Mouse (Mus musculus) neural tube, embryonic 12.5 days (tissue): Measurements from ENCODE around the gene Soga1. TPM values are rescaled to one million over a fixed set of nuclear protein-coding genes. Genes with fewer than 3 reads are reported as not detected.

Source experiments
- ATAC-seq: fragments of 200-750 bp; cut with Nextera tagmentation; 2 replicates; pipeline ENCODE4 v1.8.0; 2017; ENCODE audit warnings: low read depth, mild to moderate bottlenecking, moderate TSS enrichment, moderate library complexity; ENCODE audit not compliant: low FRiP score
- H3K27ac ChIP-seq: fragments of 300-500 bp; sonication (generic); 2 replicates; pipeline ENCODE4 v1.5.1; 2016
- H3K27me3 ChIP-seq: fragments of 300-500 bp; sonication (generic); replicated peaks from 2 replicates; pipeline ENCODE4 v1.6.1; 2016; ENCODE audit warnings: mild to moderate bottlenecking
- H3K36me3 ChIP-seq: fragments of 300-500 bp; sonication (generic); 2 replicates; pipeline ENCODE4 v1.6.1; 2016; ENCODE audit warnings: mild to moderate bottlenecking
- H3K4me1 ChIP-seq: fragments of 300-500 bp; sonication (generic); 2 replicates; pipeline ENCODE4 v1.6.1; 2016
- H3K4me2 ChIP-seq: fragments of 300-500 bp; sonication (generic); replicated peaks from 2 replicates; pipeline ENCODE4 v1.6.1; 2016; ENCODE audit warnings: mild to moderate bottlenecking
- H3K4me3 ChIP-seq: fragments of 300-500 bp; sonication (generic); 2 replicates; pipeline ENCODE4 v1.5.1; 2016
- H3K9ac ChIP-seq: fragments of 300-500 bp; sonication (generic); 2 replicates; pipeline ENCODE4 v1.6.1; 2016; ENCODE audit warnings: mild to moderate bottlenecking
- H3K9me3 ChIP-seq: fragments of 300-500 bp; sonication (generic); 2 replicates; pipeline ENCODE4 v1.6.1; 2016; ENCODE audit warnings: mild to moderate bottlenecking
- WGBS: fragments of 180-500 bp; shearing (Covaris S2); methylation state at CpG from one replicate; pipeline ENCODE4 v1.1.7; 2016; 5-methylcytosine and 5-hydroxymethylcytosine counted together
- polyA plus RNA-seq: library from polyadenylated mRNA; unstranded; fragments of >200 nt; fragmentation: Nextera tagmentation; extraction: Ambion mirVana; gene quantifications from 2 replicates; pipeline ENCODE4 v1.2.1, GENCODE M21; 2016

The Soga1 gene
- polyA plus RNA-seq, 1 experiment from 2014 or later = 6.1 TPM

DNA sequence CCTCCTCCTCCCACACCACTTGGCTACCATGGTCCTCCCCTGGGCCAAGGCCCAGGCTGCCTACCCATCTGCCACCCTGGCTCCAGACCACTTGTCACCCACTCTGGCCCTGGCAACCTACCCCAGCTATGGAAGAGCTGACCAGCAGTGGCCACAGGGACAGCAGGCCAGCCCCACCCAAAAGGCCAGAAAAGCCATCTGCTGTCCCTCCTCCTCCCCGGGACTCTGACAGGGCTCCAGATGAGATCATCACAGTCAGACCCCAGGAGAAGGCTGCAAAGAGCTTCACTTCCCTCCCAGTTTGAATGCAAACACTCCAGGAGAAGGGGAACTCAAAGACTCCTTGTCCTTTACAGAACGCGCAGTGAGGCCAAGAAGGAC is 9.7 kb downstream of the Soga1 start:
- ATAC-seq = no peak
- Histone ChIP-seq H3K4me1 (peaks cover 82% of the 10 kb centered on the region), H3K9ac (0 out of 2 replicates have a peak overlapping the region, but pooled peaks have one; percentile 38), H3K27me3 (no peaks in the 10 kb centered on the region), H3K27ac (no peak overlapping the region), H3K36me3 (peaks cover 23% of the 10 kb centered on the region), H3K4me2 (no peak overlapping the region; the same call in 1 of the 2 replicates), H3K4me3 (no peak overlapping the region), H3K9me3 (no peaks in the 10 kb centered on the region)
- WGBS = 67% methylated on average over 3 of the region's 3 CpGs

DNA sequence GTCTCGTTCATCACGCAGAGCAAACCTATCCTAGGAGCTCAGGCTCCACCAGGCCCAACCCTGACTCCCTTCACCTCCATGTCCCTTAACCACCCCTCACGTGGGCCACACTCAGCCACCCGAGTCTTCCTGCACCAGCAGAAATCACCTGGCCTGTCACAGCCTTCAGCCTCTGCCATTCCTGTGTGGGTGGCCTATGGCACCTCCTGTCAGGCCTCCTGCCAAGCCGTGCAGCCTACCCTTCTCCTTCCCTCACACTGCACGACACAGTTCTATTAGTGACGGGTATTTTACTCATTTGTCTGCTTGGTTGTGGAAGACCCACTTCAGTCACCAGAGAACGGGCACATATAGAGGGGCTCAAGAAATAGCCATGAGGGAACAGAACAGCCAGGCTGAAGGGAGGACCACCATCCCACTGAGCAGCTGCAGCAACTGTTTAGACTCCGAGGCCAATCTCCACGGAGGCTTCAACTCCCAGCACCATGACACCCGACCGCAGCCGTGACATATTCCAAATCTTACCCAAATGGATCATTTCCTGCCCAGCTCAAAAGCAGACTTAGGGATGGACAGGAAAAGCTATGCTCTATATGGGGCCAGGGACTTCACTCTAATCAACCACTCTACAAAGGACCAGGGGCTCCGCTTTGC is 10.2 kb downstream of the Soga1 start:
- Histone ChIP-seq H3K4me2 (no peak overlapping the region), H3K9me3 (no peaks in the 10 kb centered on the region), H3K36me3 (peaks cover 28% of the 10 kb centered on the region), H3K4me1 (peaks cover 82% of the 10 kb centered on the region), H3K27ac (no peak overlapping the region), H3K9ac (no peak overlapping the region), H3K4me3 (no peak overlapping the region), H3K27me3 (no peaks in the 10 kb centered on the region)
- ATAC-seq = no peak
- 75% methylated on average over 14 of the region's 14 CpGs for WGBS

DNA sequence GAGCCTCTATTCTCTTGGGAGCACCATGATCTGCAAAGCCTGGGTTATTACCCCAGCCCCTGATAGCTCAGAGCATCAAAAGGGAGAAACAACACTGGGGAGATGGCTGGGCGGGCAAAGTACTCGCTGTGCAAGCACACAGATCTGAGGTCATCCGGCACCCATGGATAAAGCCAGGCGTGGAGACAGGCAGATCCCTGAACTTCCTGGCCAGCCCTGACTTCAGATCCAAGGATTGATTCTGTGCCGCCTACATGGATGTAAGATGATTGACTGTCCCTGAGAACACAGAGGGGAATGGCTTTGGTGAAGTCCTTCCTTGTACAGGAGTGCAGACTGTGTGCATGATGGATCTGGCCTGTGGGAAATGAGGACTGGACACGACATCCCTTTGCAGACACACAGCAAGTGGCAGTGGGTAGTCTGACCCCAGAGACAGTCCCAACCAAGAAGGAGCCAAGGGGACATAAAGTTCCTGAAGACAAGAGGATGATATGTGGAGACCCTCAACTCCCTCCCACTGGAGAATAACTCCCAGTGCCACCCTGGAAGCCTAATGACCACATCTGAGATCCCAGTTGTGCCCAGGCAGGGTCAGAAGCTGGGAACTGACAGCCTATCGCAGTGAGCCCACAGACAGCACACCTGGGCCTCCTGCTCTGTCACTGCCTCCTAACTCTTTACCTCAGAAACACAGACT is 12.2 kb downstream of the Soga1 start:
- H3K27ac ChIP-seq = no peak overlapping the region
- no peak overlapping the region for H3K4me2 ChIP-seq
- no peak overlapping the region for H3K9ac ChIP-seq
- H3K36me3 ChIP-seq = peaks cover 14% of the 10 kb centered on the region
- no peak overlapping the region for H3K4me3 ChIP-seq
- H3K4me1 ChIP-seq = peaks cover 79% of the 10 kb centered on the region
- WGBS = 77% methylated on average over 7 of the region's 7 CpGs
- ATAC-seq = no peak
- no peaks in the 10 kb centered on the region for H3K9me3 ChIP-seq
- H3K27me3 ChIP-seq = no peaks in the 10 kb centered on the region

DNA sequence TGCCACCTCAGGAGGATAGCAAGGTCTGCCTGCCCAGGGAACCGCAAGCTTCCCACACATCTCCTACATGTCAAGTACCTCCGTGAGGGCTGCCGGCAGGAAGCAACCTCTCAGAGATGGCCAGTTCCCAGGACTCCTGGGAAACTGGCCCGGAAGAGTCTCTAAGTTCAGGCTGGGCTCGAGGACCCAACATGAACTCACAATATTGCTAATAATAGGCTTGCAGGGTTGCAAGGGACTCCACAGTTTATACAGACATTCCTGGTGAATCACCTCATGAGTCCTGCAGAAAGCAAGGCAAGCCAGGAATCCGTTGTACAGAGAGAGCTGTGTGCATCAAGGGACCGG is 13.2 kb downstream of the Soga1 start:
- Histone ChIP-seq H3K4me1 (peaks cover 68% of the 10 kb centered on the region), H3K4me3 (no peak overlapping the region), H3K36me3 (peaks cover 14% of the 10 kb centered on the region), H3K9me3 (no peaks in the 10 kb centered on the region), H3K9ac (no peak overlapping the region), H3K27me3 (no peaks in the 10 kb centered on the region), H3K4me2 (no peak overlapping the region), H3K27ac (no peak overlapping the region)
- 87% methylated on average over 7 of the region's 7 CpGs for WGBS
- no peak for ATAC-seq

DNA sequence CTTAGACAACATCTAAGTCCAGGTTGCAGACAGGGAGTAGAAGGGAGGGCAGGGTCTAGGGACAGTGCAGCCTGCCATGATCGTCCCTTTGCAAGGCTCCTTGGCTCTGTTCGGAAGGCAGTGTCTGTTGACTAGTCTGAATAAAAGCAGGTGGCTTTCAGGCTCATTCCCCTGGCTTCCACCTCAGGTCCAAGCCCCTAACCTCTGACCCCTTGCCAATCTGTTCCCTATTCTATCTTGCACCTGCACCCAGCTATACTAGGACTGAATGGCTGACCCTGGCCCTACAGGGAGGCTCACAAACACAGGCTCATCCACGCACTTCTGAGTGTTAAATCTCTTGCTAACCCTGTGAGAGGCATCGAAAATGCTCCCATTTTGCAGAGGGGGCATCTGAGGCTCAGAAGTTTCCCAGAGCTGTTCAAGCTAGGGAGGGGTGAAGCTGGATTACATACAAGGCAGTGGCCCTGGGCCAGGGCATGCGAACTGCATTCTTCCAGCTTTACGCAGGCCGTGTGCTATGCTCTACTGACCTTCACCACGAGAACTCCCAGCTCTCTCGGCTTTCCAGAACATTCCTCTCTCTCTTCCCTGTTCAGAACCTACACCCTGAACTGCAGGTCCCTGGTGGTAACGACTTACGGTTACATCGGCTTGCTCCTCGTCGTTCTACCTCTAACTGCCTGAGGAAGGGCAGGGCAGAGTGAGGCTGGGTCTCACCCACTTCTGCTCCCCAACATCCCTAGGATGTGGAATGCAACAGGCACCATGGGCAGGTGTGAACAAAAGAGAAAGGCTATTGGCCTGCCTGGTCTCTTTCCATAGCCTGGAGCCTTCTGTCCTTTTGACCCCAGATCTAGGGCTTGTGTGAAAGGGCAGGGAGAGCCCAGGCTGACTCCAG is 13.8 kb downstream of the Soga1 start:
- peaks cover 62% of the 10 kb centered on the region for H3K4me1 ChIP-seq
- no peak for ATAC-seq
- no peak overlapping the region for H3K4me3 ChIP-seq
- peaks cover 11% of the 10 kb centered on the region; the same call in 1 of the 2 replicates for H3K36me3 ChIP-seq
- H3K27me3 ChIP-seq = no peaks in the 10 kb centered on the region
- no peak overlapping the region for H3K27ac ChIP-seq
- H3K4me2 ChIP-seq = no peak overlapping the region
- H3K9me3 ChIP-seq = no peaks in the 10 kb centered on the region
- WGBS = 83% methylated on average over 14 of the region's 14 CpGs
- H3K9ac ChIP-seq = no peak overlapping the region

DNA sequence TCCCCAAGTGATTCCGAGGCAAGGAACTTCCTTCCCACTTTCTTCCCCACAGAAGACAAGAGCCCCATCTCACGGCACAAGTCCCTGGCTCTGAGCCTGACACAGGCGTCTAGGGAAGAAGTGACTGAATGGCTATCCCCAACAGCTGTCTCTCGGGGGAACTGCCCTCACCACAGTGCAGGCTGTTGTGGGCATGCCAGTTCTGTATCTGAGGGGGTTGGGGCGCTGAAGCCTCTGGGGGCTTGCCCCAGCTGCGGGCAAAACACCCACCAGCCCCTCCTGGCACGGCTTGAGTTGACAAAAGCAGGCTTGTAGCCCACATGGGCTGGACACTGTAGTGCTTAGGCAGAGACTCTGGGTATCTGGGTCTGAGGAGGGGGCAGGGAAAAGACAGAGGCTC is 14.9 kb downstream of the Soga1 start:
- no peak overlapping the region for H3K27ac ChIP-seq
- H3K4me2 ChIP-seq = 0 out of 2 replicates have a peak overlapping the region, but pooled peaks have one; percentile 6
- H3K27me3 ChIP-seq = no peaks in the 10 kb centered on the region
- no peak for ATAC-seq
- no peak overlapping the region for H3K9ac ChIP-seq
- H3K36me3 ChIP-seq = peaks cover 22% of the 10 kb centered on the region
- peaks cover 55% of the 10 kb centered on the region for H3K4me1 ChIP-seq
- H3K9me3 ChIP-seq = no peaks in the 10 kb centered on the region
- WGBS = 65% methylated on average over 7 of the region's 7 CpGs
- H3K4me3 ChIP-seq = no peak overlapping the region

DNA sequence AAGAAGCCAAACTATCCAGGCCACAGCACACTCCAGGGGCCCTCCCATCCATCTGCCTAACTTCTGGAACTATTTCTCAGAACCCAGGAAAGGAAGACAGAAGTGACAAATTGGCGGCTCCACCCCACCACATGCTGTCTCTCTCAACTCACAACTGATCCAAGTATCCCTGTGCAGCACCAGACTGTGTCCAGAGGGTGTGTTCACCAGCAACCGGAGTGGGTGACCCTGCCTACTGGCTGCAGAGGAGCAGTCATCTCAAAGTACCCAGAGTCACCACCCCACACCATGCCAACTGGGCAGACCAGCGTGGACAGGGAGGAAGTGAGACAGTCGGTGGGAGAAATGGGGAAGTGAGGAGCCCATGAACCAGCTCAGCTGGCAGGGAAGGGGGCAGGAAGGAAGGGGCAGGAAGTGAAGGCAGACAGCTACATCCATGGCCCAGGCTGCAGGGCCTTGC is 15.8 kb downstream of the Soga1 start:
- Histone ChIP-seq H3K9me3 (no peaks in the 10 kb centered on the region), H3K4me2 (no peak overlapping the region), H3K27me3 (no peaks in the 10 kb centered on the region), H3K27ac (no peak overlapping the region), H3K9ac (no peak overlapping the region), H3K4me1 (peaks cover 57% of the 10 kb centered on the region), H3K4me3 (no peak overlapping the region), H3K36me3 (peaks cover 24% of the 10 kb centered on the region)
- ATAC-seq = no peak
- WGBS = 71% methylated on average over 4 of the region's 4 CpGs

DNA sequence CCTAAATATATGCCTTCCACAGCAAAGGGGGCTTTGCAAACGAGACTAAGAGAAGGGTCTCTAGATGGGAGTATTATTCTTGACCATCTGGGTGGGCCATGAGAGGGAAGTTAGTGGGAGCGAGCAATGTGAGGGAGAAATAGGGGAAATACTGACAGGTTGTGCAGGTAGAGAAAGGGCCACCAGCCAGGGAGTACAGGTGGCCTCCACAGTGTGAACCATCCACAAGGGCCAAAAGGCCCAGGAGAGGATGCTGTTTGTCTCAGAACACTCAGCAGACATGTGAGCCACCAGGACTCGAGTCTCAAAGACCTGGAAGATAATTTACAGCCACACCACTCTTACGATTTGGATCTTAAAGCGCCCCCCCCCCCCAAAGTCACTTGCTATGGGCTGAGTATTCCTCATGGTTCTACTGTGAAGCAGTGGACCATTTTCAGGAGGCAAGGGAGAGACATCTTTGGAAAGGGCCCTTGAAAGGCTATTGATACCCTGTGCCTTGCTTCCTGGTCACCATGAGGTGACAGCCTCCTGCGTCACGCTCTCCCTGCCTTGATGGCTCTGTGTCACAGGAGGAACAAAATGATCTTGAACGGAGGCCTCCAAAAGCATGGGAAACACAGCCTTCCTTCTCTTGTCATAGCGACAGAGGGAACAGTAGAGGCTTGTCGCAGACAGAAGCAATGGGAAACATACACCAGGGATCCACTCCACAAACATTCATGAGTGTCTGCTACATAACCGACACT is 18.3 kb downstream of the Soga1 start:
- no peak overlapping the region for H3K9ac ChIP-seq
- no peak for ATAC-seq
- no peak overlapping the region for H3K4me2 ChIP-seq
- no peaks in the 10 kb centered on the region for H3K9me3 ChIP-seq
- peaks cover 38% of the 10 kb centered on the region for H3K36me3 ChIP-seq
- no peak overlapping the region for H3K27ac ChIP-seq
- H3K4me3 ChIP-seq = no peak overlapping the region
- no peaks in the 10 kb centered on the region for H3K27me3 ChIP-seq
- 84% methylated on average over 11 of the region's 11 CpGs for WGBS
- H3K4me1 ChIP-seq = peaks cover 55% of the 10 kb centered on the region

DNA sequence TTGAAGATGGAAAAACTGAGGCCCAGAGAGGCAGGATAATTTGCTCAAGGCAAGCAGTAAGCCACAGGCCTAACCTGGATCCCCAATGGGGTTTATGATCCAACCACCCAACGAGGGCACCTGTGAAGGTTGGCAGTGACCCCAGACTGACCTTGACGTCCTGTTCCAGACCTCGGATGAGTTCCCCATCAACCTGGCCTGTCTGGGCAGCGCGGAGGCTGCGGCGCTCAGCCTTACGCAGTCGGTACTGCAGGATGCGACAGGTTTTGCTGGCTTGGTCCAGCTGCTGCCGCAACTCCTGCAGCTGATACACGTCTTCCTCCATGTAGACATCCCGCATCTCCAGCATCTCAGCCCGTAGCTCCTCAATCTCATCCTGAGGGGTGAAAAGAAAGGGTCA is 19.0 kb downstream of the Soga1 start:
- Histone ChIP-seq H3K9me3 (no peaks in the 10 kb centered on the region), H3K4me2 (no peak overlapping the region), H3K9ac (no peak overlapping the region), H3K27ac (no peak overlapping the region), H3K4me1 (peaks cover 48% of the 10 kb centered on the region), H3K36me3 (peaks cover 36% of the 10 kb centered on the region), H3K4me3 (no peak overlapping the region), H3K27me3 (no peaks in the 10 kb centered on the region)
- WGBS = 94% methylated on average over 14 of the region's 14 CpGs
- no peak for ATAC-seq

DNA sequence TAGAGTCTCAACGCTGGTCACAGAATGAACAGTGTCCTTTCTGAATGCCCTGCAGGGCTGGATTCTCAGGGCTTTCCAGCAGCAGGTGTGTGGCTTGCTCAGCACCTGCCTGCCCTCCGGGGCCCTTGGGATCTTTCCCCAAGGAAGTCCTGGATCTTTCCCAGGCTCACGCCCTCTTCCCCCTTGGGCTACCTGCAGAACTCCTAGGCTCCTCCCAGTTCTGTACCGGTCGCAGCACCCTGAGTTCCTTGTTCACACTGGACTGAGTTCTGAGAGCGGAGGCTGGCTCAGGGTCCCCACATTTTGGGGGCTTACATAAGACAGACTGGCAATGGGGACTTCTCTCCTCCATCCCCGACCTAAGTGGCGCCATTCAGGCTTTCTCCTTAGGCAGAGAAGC is 19.9 kb downstream of the Soga1 start:
- H3K9me3 ChIP-seq = no peaks in the 10 kb centered on the region
- peak; percentile 38; the same call in 1 of the 2 replicates for ATAC-seq
- no peaks in the 10 kb centered on the region for H3K27me3 ChIP-seq
- H3K4me3 ChIP-seq = no peak overlapping the region
- H3K36me3 ChIP-seq = peaks cover 43% of the 10 kb centered on the region
- peak overlapping the region; percentile 50 for H3K4me2 ChIP-seq
- peaks cover 39% of the 10 kb centered on the region for H3K4me1 ChIP-seq
- no peak overlapping the region for H3K9ac ChIP-seq
- H3K27ac ChIP-seq = peak overlapping the region; percentile 18; the same call in 1 of the 2 replicates
- WGBS = 51% methylated on average over 8 of the region's 8 CpGs

DNA sequence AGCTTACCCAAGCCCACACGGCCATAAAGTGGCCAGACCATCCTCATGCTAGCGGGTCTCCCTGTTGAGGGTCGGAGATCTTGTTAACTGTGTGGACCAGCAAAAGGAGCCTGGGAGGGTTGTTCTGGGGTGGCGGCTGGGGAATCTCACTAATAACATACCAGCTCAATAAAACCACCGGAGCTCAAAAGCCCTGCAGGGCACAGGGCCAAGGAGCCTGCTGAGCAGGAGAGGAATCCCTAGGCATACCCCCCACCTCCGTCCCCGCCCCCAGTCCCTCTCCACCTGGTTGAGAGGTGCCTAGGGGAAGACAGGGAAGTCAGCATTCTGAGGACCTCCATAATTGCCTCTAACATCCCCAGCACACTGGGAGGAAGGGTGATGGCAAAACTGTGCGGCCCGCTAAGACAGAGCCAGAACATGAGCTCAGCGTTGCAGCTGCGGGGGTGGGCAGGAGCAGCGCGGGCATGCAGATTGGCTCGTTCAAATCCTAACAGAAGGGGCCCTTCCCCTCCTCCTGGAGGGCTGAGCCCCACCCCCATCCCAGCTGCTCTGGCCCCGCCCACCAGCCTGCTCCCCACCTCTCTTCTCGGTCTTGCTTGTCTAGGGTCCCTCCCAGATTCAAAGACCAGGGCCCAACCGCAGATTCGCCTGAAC is 20.6 kb downstream of the Soga1 start:
- Histone ChIP-seq H3K4me3 (no peak overlapping the region), H3K4me1 (peaks cover 32% of the 10 kb centered on the region)

More for the DNA sequence above, 20.6 kb downstream of the Soga1 start:
- H3K4me2 ChIP-seq = peak overlapping the region; percentile 50
- peak; percentile 85 for ATAC-seq
- no peaks in the 10 kb centered on the region for H3K27me3 ChIP-seq
- H3K36me3 ChIP-seq = peaks cover 43% of the 10 kb centered on the region
- 7% methylated on average over 18 of the region's 18 CpGs for WGBS
- peak overlapping the region; percentile 44; the same call in 1 of the 2 replicates for H3K9ac ChIP-seq
- H3K9me3 ChIP-seq = no peaks in the 10 kb centered on the region
- peak overlapping the region; percentile 74 for H3K27ac ChIP-seq
